Mouse (Mus musculus) erythroblast, embryonic 14.5 days (primary cell): ENCODE measurements around the gene Fam184b. TPM values are rescaled to one million over a fixed set of nuclear protein-coding genes. Genes with fewer than 3 reads are reported as not detected.

Experiments used
- H3K27me3 ChIP-seq: 2 replicates; pipeline ENCODE4 v1.6.1; 2012; ENCODE audit warnings: inconsistent platforms; ENCODE audit not compliant: control insufficient read depth
- H3K36me3 ChIP-seq: 2 replicates; pipeline ENCODE4 v1.6.1; 2012; ENCODE audit warnings: mild to moderate bottlenecking, inconsistent platforms; ENCODE audit not compliant: control insufficient read depth
- H3K4me1 ChIP-seq: 2 replicates; pipeline ENCODE4 v1.6.1; 2012; ENCODE audit warnings: inconsistent platforms; ENCODE audit not compliant: control insufficient read depth
- H3K4me3 ChIP-seq: replicated peaks from 2 replicates; pipeline ENCODE3; 2012; ENCODE audit warnings: moderate library complexity, mild to moderate bottlenecking, inconsistent platforms
- H3K9me3 ChIP-seq: 2 replicates; pipeline ENCODE4 v1.6.1; 2012; ENCODE audit warnings: low read length, inconsistent platforms, mixed read lengths; ENCODE audit not compliant: control insufficient read depth
- GATA1 ChIP-seq: IDR thresholded peaks from 2 replicates; pipeline ENCODE4 v1.6.1; 2012; ENCODE audit warnings: low read length, inconsistent platforms, mixed read lengths
- TAL1 ChIP-seq: IDR thresholded peaks from 3 replicates; pipeline ENCODE4 v1.6.1; 2012; ENCODE audit warnings: low read length, inconsistent platforms, mixed read lengths
- polyA plus RNA-seq: library from polyadenylated mRNA; stranded (reverse); fragments of >175 nt; gene quantifications from 2 replicates; pipeline ENCODE4 v1.2.3, GENCODE M21; 2012

The Fam184b gene
- polyA plus RNA-seq: not detected in 2 replicates

- peak within 1 kb of the TSS; percentile 40 for H3K4me3 ChIP-seq
- peaks cover 27% of the 10 kb centered on the region for H3K27me3 ChIP-seq
- peaks cover 5% of the 10 kb centered on the region; the same call in 1 of the 2 replicates for H3K4me1 ChIP-seq
- TF ChIP-seq GATA1 (no peak), TAL1 (no peak)
- no peaks in the 10 kb centered on the region for H3K36me3 ChIP-seq
- no peaks in the 10 kb centered on the region for H3K9me3 ChIP-seq
Observed at GRCm38 (mm10) chr5:45638806-45639714, at the start of gene Fam184b. TSS of gene Fam184b (minus strand) at chr5:45639614.

GRCm38 (mm10) chr5:45689152-45689551, 49.7 kb upstream of the Fam184b start:
- no peaks in the 10 kb centered on the region for H3K27me3 ChIP-seq
- no peaks in the 10 kb centered on the region for H3K4me1 ChIP-seq
- peaks cover 83% of the 10 kb centered on the region for H3K36me3 ChIP-seq
- no peak for TF ChIP-seq GATA1
- TF ChIP-seq TAL1: no peak
- H3K9me3 ChIP-seq: no peaks in the 10 kb centered on the region
- H3K4me3 ChIP-seq: no peak overlapping the region

GRCm38 (mm10) chr5:45686223-45686622, 46.8 kb upstream of the Fam184b start:
- Histone ChIP-seq H3K4me1 (no peaks in the 10 kb centered on the region), H3K27me3 (no peaks in the 10 kb centered on the region), H3K4me3 (no peak overlapping the region), H3K9me3 (no peaks in the 10 kb centered on the region), H3K36me3 (peaks cover 87% of the 10 kb centered on the region)
- no peak for TF ChIP-seq GATA1
- no peak for TF ChIP-seq TAL1

- Histone ChIP-seq H3K9me3 (no peaks in the 10 kb centered on the region), H3K36me3 (peaks cover 91% of the 10 kb centered on the region), H3K4me1 (no peaks in the 10 kb centered on the region), H3K4me3 (no peak overlapping the region), H3K27me3 (no peaks in the 10 kb centered on the region)
- no peak for TF ChIP-seq TAL1
- no peak for TF ChIP-seq GATA1
Observed at GRCm38 (mm10) chr5:45685243-45685642, 45.8 kb upstream of the Fam184b start.

- no peaks in the 10 kb centered on the region for H3K4me1 ChIP-seq
- H3K9me3 ChIP-seq: no peaks in the 10 kb centered on the region
- H3K27me3 ChIP-seq: no peaks in the 10 kb centered on the region
- H3K36me3 ChIP-seq: peaks cover 93% of the 10 kb centered on the region
- no peak overlapping the region for H3K4me3 ChIP-seq
- TF ChIP-seq TAL1 (no peak), GATA1 (no peak)
Observed at GRCm38 (mm10) chr5:45683388-45683787, 44.0 kb upstream of the Fam184b start.

- Histone ChIP-seq H3K9me3 (no peaks in the 10 kb centered on the region), H3K4me3 (no peak overlapping the region), H3K27me3 (no peaks in the 10 kb centered on the region), H3K36me3 (peaks cover 95% of the 10 kb centered on the region), H3K4me1 (no peaks in the 10 kb centered on the region)
- TF ChIP-seq TAL1 (no peak), GATA1 (no peak)
Observed at GRCm38 (mm10) chr5:45679955-45680354, 40.5 kb upstream of the Fam184b start.

GRCm38 (mm10) chr5:45677639-45678038, 38.2 kb upstream of the Fam184b start:
- Histone ChIP-seq H3K4me1 (peaks cover 2% of the 10 kb centered on the region; the same call in 1 of the 2 replicates), H3K9me3 (no peaks in the 10 kb centered on the region), H3K36me3 (peaks cover 95% of the 10 kb centered on the region), H3K4me3 (no peak overlapping the region), H3K27me3 (no peaks in the 10 kb centered on the region)
- TF ChIP-seq TAL1: no peak
- TF ChIP-seq GATA1: no peak

- peaks cover 80% of the 10 kb centered on the region for H3K36me3 ChIP-seq
- H3K4me3 ChIP-seq: no peak overlapping the region
- H3K4me1 ChIP-seq: peaks cover 14% of the 10 kb centered on the region
Observed at GRCm38 (mm10) chr5:45675032-45675431, 35.6 kb upstream of the Fam184b start.

GRCm38 (mm10) chr5:45670894-45671494, 31.6 kb upstream of the Fam184b start:
- Histone ChIP-seq H3K27me3 (no peaks in the 10 kb centered on the region), H3K9me3 (no peaks in the 10 kb centered on the region), H3K36me3 (peaks cover 42% of the 10 kb centered on the region), H3K4me3 (peak overlapping the region; percentile 100), H3K4me1 (peaks cover 25% of the 10 kb centered on the region)
- TF ChIP-seq GATA1 (no peak), TAL1 (no peak)

More at GRCm38 (mm10) chr5:45675032-45675431, 35.6 kb upstream of the Fam184b start:
- H3K9me3 ChIP-seq: no peaks in the 10 kb centered on the region
- H3K27me3 ChIP-seq: no peaks in the 10 kb centered on the region
- TF ChIP-seq TAL1 (no peak), GATA1 (no peak)
